Mouse (Mus musculus) hindbrain, embryonic 16.5 days (tissue): ENCODE data around the gene Vti1a. TPM values are rescaled to one million over a fixed set of nuclear protein-coding genes. Genes with fewer than 3 reads are reported as not detected.

Source experiments
- ATAC-seq: fragments of 200-750 bp; cut with Nextera tagmentation; 2 replicates; pipeline ENCODE4 v1.8.0; 2017; ENCODE audit warnings: moderate TSS enrichment, moderate library complexity
- H3K27ac ChIP-seq: fragments of 300-500 bp; sonication (generic); 2 replicates; pipeline ENCODE4 v1.5.1; 2014; ENCODE audit warnings: low read depth, mild to moderate bottlenecking, control low read depth, low read length, moderate library complexity
- H3K27me3 ChIP-seq: fragments of 300-500 bp; sonication (generic); replicated peaks from 2 replicates; pipeline ENCODE4 v1.6.1; 2014; ENCODE audit warnings: low read length; ENCODE audit not compliant: control insufficient read depth, insufficient read depth
- H3K36me3 ChIP-seq: fragments of 300-500 bp; sonication (generic); 2 replicates; pipeline ENCODE4 v1.6.1; 2014; ENCODE audit warnings: mild to moderate bottlenecking, low read length, moderate library complexity, mixed read lengths; ENCODE audit not compliant: control insufficient read depth, insufficient read depth
- H3K4me1 ChIP-seq: fragments of 300-500 bp; sonication (generic); 2 replicates; pipeline ENCODE4 v1.6.1; 2014; ENCODE audit warnings: low read depth, low read length; ENCODE audit not compliant: control insufficient read depth, insufficient read depth
- H3K4me2 ChIP-seq: fragments of 300-500 bp; sonication (generic); 2 replicates; pipeline ENCODE4 v1.6.1; 2014; ENCODE audit warnings: mild to moderate bottlenecking, low read length, control low read depth, moderate library complexity
- H3K4me3 ChIP-seq: fragments of 300-500 bp; sonication (generic); 2 replicates; pipeline ENCODE4 v1.5.1; 2014; ENCODE audit warnings: mild to moderate bottlenecking, low read length, control low read depth, moderate library complexity
- H3K9ac ChIP-seq: fragments of 300-500 bp; sonication (generic); 2 replicates; pipeline ENCODE4 v1.6.1; 2014; ENCODE audit warnings: low read depth, mild to moderate bottlenecking, control low read depth, low read length, moderate library complexity
- H3K9me3 ChIP-seq: fragments of 300-500 bp; sonication (generic); 2 replicates; pipeline ENCODE4 v1.6.1; 2014; ENCODE audit warnings: mild to moderate bottlenecking, low read length, moderate library complexity; ENCODE audit not compliant: control insufficient read depth
- WGBS: fragments of 180-500 bp; shearing (Covaris S2); extraction: QIAGEN DNeasy Blood & Tissue Kit; methylation state at CpG from one replicate; pipeline ENCODE4 v1.1.7; 2014; 5-methylcytosine and 5-hydroxymethylcytosine counted together
- polyA plus RNA-seq: library from polyadenylated mRNA; unstranded; fragments of >200 nt; fragmentation: Nextera tagmentation; extraction: Ambion mirVana; gene quantifications from 2 replicates; pipeline ENCODE4 v1.2.1, GENCODE M21; 2015

Gene Vti1a
- polyA plus RNA-seq, 1 experiment from 2014 or later: 37.1 TPM

GRCm38 (mm10) chr19:55297961-55298360 lies 18.1 kb upstream of the Vti1a start:
- H3K9me3 ChIP-seq: no peaks in the 10 kb centered on the region
- H3K9ac ChIP-seq: no peak overlapping the region
- H3K27ac ChIP-seq: no peak overlapping the region
- ATAC-seq: no peak
- H3K27me3 ChIP-seq: no peaks in the 10 kb centered on the region
- WGBS: 82% methylated on average over 5 of the region's 5 CpGs
- no peaks in the 10 kb centered on the region for H3K4me1 ChIP-seq
- no peak overlapping the region for H3K4me2 ChIP-seq
- H3K4me3 ChIP-seq: no peak overlapping the region
- H3K36me3 ChIP-seq: peaks cover 16% of the 10 kb centered on the region; the same call in 1 of the 2 replicates

DNA sequence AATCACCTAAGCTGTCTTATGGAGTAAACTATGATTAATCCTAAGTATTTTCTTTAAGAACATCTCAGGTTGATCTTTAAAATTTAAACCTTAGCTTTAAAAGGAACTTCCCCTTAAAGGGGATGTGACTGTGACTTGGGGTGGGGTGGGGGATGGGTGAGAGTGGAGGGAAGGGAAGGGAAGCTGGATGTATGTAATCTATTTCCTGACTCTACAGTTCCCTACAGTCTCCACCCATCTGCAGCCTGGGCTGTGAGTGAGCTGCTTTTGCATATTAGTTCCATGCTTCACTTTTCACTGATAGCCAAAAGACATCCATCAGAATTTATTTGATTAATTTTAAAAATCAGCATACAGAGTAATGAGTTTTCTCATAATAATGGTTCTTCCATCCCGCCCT lies 16.7 kb upstream of the Vti1a start:
- H3K36me3 ChIP-seq: peaks cover 22% of the 10 kb centered on the region; the same call in 1 of the 2 replicates
- H3K9me3 ChIP-seq: no peaks in the 10 kb centered on the region
- WGBS: 94% methylated on average over 1 of the region's 1 CpGs
- no peak overlapping the region for H3K4me3 ChIP-seq
- no peaks in the 10 kb centered on the region for H3K4me1 ChIP-seq
- H3K9ac ChIP-seq: no peak overlapping the region
- ATAC-seq: no peak
- H3K27me3 ChIP-seq: no peaks in the 10 kb centered on the region
- no peak overlapping the region for H3K27ac ChIP-seq
- no peak overlapping the region for H3K4me2 ChIP-seq

DNA sequence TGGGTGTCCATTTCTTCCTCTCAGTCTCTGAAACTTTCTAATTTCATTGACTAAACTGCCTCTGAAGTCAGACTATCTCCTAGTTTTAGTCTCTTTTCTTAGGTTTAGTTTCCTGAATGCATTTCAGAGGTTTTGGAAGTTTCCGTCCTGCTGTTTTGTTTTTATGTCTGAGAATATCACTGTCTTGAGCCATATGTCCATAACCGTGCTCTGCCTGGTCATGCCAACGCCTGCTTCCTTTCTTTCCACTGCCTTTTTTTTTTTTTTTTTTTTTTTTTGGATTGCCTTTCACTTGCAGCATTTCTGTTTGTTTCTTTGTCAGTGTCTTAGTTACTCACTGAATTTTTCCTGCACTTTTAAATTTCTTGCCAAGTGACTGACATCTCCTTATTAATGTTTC lies 15.6 kb upstream of the Vti1a start:
- Histone ChIP-seq H3K4me3 (no peak overlapping the region), H3K36me3 (peaks cover 19% of the 10 kb centered on the region; the same call in 1 of the 2 replicates), H3K4me2 (no peak overlapping the region), H3K27me3 (no peaks in the 10 kb centered on the region), H3K9ac (no peak overlapping the region), H3K9me3 (no peaks in the 10 kb centered on the region), H3K27ac (no peak overlapping the region), H3K4me1 (no peaks in the 10 kb centered on the region)
- no peak for ATAC-seq
- 91% methylated on average over 3 of the region's 3 CpGs for WGBS

DNA sequence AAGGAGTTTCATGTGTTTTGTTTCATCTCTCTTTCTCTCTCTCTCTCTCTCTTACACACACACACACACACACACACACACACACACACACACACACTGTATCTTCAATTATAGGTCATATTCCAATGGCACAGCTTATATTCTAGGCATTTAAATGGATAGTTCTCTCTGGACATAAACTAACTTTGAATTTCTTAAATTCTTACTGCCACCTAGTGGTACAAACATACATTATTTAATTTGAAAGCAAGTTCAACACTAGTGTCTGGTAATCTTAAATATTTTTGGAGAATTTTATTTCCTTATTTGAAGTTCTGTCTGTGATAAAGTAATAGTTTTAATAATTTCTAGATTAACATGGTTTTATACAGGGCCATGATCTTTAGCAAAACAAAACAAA lies 11.1 kb upstream of the Vti1a start:
- no peaks in the 10 kb centered on the region for H3K9me3 ChIP-seq
- no peaks in the 10 kb centered on the region for H3K27me3 ChIP-seq
- no peaks in the 10 kb centered on the region for H3K4me1 ChIP-seq
- H3K36me3 ChIP-seq: peaks cover 27% of the 10 kb centered on the region
- no peak overlapping the region for H3K9ac ChIP-seq
- H3K4me2 ChIP-seq: no peak overlapping the region
- no peak for ATAC-seq
- H3K27ac ChIP-seq: no peak overlapping the region
- no peak overlapping the region for H3K4me3 ChIP-seq

DNA sequence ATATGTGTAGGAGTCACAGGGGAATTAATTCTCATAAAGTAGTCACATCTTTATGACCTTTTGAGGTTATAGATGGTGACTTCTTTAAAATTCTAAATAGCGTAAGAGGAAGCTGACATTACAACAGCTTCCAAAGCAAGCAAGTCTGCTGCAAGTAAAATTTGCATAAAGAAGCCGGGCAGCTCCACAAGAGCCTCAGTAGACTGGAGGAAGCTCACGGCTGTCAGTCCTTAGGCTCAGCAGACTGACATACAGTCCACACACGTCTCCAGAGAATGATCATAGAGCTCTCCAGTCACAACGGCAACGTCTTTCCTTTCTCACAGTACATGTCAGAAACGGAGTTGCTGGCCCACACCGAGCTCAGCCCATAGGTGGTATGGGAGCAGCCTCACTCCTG lies 4.2 kb upstream of the Vti1a start:
- 88% methylated on average over 8 of the region's 8 CpGs for WGBS
- Histone ChIP-seq H3K27me3 (no peaks in the 10 kb centered on the region), H3K4me2 (no peak overlapping the region), H3K4me3 (no peak overlapping the region), H3K4me1 (peaks cover 12% of the 10 kb centered on the region), H3K36me3 (peaks cover 31% of the 10 kb centered on the region), H3K9me3 (no peaks in the 10 kb centered on the region), H3K27ac (no peak overlapping the region), H3K9ac (no peak overlapping the region)
- no peak for ATAC-seq

DNA sequence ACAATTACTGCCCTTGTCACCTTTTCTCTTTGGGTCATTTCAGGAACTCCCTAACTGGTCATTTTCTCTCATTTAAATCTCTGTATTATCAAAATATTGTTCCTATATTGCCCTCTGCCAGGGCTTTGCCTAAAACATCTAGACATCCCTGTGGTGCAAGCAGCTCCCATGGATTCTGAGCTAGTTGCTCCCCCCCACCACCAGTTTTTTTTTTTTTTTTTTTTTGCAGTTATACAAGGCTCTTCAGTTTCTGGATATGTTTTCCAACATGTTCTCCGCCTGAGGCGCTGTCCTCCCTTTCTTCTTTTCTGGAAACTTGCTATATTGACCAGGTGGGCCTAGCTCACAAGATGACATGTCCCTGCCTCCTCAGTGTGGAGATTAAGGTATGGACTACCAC lies 2.4 kb upstream of the Vti1a start:
- H3K4me2 ChIP-seq: no peak overlapping the region
- no peak overlapping the region for H3K4me3 ChIP-seq
- peaks cover 21% of the 10 kb centered on the region for H3K36me3 ChIP-seq
- ATAC-seq: no peak
- H3K9me3 ChIP-seq: no peaks in the 10 kb centered on the region
- peaks cover 17% of the 10 kb centered on the region for H3K4me1 ChIP-seq
- no peak overlapping the region for H3K27ac ChIP-seq
- WGBS: 100% methylated on average over 2 of the region's 2 CpGs
- H3K9ac ChIP-seq: no peak overlapping the region
- no peaks in the 10 kb centered on the region for H3K27me3 ChIP-seq

DNA sequence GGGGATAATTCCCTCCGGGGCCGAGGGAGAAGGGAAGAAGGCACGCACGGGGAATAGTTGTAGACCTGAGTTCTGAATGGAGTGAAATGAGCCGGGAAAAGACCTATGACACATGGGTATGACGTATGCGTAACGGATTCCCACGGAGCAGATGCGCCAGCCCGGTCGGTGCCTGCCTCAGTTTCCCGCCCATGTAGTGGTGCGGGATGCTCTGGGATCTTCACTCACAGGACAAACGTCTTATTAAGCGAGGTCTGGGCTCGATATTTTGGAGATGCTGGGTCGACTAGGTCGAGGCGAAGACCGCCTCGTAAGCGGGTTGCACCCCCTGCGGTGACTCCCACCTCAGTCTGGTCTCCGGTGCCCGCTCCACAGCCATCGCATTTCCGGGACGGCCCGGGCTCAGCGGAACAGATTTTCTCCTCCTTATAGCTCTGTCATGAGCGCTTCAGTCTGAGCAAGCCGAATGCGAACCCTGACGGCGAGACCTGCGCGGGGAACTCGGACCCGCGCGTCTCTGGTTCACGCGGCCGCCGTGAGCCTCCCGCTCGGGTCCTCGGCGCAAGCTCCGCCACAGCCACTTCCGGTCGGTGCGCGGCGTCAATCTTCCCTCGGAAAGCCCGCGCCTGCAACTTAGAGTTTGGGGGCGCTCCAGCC lies 515 bp upstream of the Vti1a start, which contains the start of gene Zdhhc6:
Gene Zdhhc6 (minus strand): TSS at position 581 of the 657 bp plus-strand sequence.
- Histone ChIP-seq H3K36me3 (peaks cover 16% of the 10 kb centered on the region), H3K4me1 (peaks cover 17% of the 10 kb centered on the region), H3K9ac (peak within 1 kb of the TSS; percentile 76), H3K9me3 (no peaks in the 10 kb centered on the region), H3K27me3 (no peaks in the 10 kb centered on the region), H3K27ac (peak within 1 kb of the TSS; percentile 76), H3K4me2 (peak within 1 kb of the TSS; percentile 95), H3K4me3 (peak within 1 kb of the TSS; percentile 70)
- WGBS: under 1% methylated on average over 59 of the region's 60 CpGs
- peak; percentile 87 for ATAC-seq

DNA sequence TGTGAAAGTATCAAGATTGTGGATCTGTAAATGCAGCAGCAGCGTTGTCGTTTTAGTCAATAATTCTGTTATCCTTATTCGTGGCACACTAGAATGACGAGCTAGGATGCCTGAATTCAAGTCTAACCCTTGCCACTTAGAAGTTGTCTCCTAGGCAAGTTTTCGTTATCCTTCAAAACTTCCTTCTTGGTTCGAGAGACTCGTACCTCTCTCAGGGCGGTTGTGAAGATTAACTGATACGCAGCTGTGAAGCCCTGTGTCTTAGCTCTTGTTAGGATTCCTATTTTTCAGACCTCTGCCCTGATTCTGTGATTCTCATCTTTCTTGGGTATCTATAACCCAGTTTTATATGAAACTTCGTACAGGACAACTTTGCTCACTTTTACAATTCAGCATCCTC lies 806 bp downstream of the Vti1a start:
- no peak for ATAC-seq

GRCm38 (mm10) chr19:55319036-55319435 lies 2.9 kb downstream of the Vti1a start:
- Histone ChIP-seq H3K27me3 (no peaks in the 10 kb centered on the region), H3K9me3 (no peaks in the 10 kb centered on the region), H3K4me3 (no peak overlapping the region), H3K4me2 (no peak overlapping the region), H3K27ac (no peak overlapping the region), H3K36me3 (0 out of 2 replicates have a peak, but pooled peaks cover 6% of the 10 kb centered on the region), H3K9ac (no peak overlapping the region), H3K4me1 (peaks cover 17% of the 10 kb centered on the region)
- 80% methylated on average over 3 of the region's 3 CpGs for WGBS
- ATAC-seq: no peak

More for the DNA sequence above, 806 bp downstream of the Vti1a start:
- no peaks in the 10 kb centered on the region for H3K27me3 ChIP-seq
- no peak overlapping the region for H3K9ac ChIP-seq
- no peak overlapping the region for H3K27ac ChIP-seq
- H3K9me3 ChIP-seq: no peaks in the 10 kb centered on the region
- H3K4me1 ChIP-seq: peaks cover 17% of the 10 kb centered on the region
- 69% methylated on average over 10 of the region's 10 CpGs for WGBS
- H3K4me2 ChIP-seq: peak overlapping the region; percentile 95
- peak overlapping the region; percentile 70 for H3K4me3 ChIP-seq
- 0 out of 2 replicates have a peak, but pooled peaks cover 6% of the 10 kb centered on the region for H3K36me3 ChIP-seq
